Mouse (Mus musculus): ENCODE data around the gene Ppp1r15a. TPM values are rescaled to one million over a fixed set of nuclear protein-coding genes. Genes with fewer than 3 reads are reported as not detected.
"Not testable (repeated sequence)": the region's sequence is repeated elsewhere in the genome, so short reads cannot be mapped to it uniquely, and the experiment has no call there.

Ppp1r15a gene
- total and polyA plus RNA-seq, 2 experiments, result 4.3 to 14.9 TPM

DNA sequence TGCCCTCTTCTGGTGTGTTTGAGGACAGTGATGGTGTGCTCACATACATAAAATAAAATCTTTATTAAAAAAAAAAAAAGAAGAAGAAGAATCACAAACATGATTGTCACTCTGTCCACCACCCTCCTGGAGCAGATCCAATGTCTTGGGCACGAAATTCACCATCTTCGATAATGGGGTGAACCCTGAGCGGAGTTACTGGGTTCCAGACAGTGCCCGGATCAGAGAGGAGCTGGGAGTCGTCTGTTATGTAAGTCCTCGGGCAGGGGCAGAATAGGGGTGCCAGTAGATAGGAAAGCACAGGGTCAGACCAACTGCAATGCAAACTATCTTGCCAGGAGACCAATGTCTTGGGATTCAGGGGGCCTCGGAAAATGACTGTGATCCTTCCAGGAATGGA, 5.5 kb downstream of the Ppp1r15a start:
- peaks cover 11% of the 10 kb centered on the region for H3K4me1 ChIP-seq (ENCODE audit: control insufficient read depth, insufficient read depth, low read length)
- WGBS, result 93% methylated on average over 7 of the region's 7 CpGs
- no peak overlapping the region for H3K9ac ChIP-seq (ENCODE audit: low read depth, low read length)
- no peak overlapping the region for H3K4me3 ChIP-seq (ENCODE audit: insufficient read depth, low read depth, low read length)
- peaks cover 3% of the 10 kb centered on the region; the same call in 1 of the 2 replicates for H3K36me3 ChIP-seq (ENCODE audit: control insufficient read depth, insufficient read depth, low read length)
- no peak for TF ChIP-seq POLR2A (IDR thresholded peaks at IDR 0.05; ENCODE audit: extremely low read depth, insufficient read depth, low read length)
- no peak for TF ChIP-seq CTCF (IDR thresholded peaks at IDR 0.05; ENCODE audit: low read depth, low read length)
- H3K27me3 ChIP-seq (ENCODE audit: control insufficient read depth, insufficient read depth, low read length), result no peaks in the 10 kb centered on the region
- peaks cover 8% of the 10 kb centered on the region for H3K79me2 ChIP-seq (ENCODE audit: control insufficient read depth, insufficient read depth, low read length)
- no peak overlapping the region for H3K27ac ChIP-seq (replicated peaks; ENCODE audit: insufficient read depth, low read depth, low read length)
- no peak for DNase-seq (ENCODE audit: extremely low read depth, low read depth, low spot score)

DNA sequence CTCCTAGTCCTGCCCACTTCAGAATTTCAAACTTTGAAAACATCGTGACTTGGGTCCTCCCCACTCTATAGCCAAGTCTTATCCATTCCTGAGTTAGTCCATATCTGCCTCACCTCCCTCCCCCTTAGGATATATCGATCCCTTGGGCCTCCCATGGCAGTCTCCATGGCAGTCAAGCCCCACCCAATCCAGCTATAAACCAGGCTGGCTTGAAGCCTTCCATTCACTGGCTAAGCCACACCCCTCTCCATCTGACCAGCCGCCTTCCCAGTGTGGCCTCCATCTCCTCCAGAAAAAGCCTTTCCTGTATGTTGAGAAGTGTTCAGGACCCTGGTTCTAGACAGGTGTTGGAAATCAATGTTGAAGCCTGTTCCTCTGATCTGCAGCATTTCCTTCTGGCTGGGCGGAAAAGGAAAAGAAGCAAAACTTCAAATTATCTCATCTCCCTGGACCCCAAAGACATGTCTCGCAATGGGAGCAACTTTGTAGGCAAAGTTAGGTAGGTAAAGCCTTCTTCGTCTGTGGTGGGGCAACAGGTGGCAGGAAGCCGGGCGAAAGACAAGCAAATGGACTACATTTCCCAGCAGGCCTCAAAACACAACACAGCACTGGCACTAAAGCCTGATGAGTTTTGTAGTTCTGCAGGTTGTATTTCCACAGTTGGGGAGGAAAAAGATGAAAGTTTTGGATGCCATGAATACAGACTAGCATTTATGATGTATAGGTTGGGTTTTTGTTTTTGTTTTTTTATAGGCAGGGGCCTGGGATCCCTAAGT, 6.5 kb downstream of the Ppp1r15a start:
- DNase-seq (ENCODE audit: extremely low read depth, low read depth, low spot score), result no peak
- 77% methylated on average over 8 of the region's 8 CpGs for WGBS
- Histone ChIP-seq H3K9ac (ENCODE audit: low read depth, low read length) (no peak overlapping the region), H3K27ac (replicated peaks; ENCODE audit: insufficient read depth, low read depth, low read length) (no peak overlapping the region), H3K4me3 (ENCODE audit: insufficient read depth, low read depth, low read length) (no peak overlapping the region), H3K36me3 (ENCODE audit: control insufficient read depth, insufficient read depth, low read length) (peaks cover 3% of the 10 kb centered on the region; the same call in 1 of the 2 replicates), H3K27me3 (ENCODE audit: control insufficient read depth, insufficient read depth, low read length) (no peaks in the 10 kb centered on the region), H3K4me1 (ENCODE audit: control insufficient read depth, insufficient read depth, low read length) (peaks cover 6% of the 10 kb centered on the region), H3K79me2 (ENCODE audit: control insufficient read depth, insufficient read depth, low read length) (peaks cover under 1% of the 10 kb centered on the region; the same call in 1 of the 2 replicates)
- TF ChIP-seq POLR2A (IDR thresholded peaks at IDR 0.05; ENCODE audit: extremely low read depth, insufficient read depth, low read length) (no peak), CTCF (IDR thresholded peaks at IDR 0.05; ENCODE audit: low read depth, low read length) (no peak)

- WGBS, result 95% methylated on average over 16 of the region's 16 CpGs
- H3K4me3 ChIP-seq (ENCODE audit: insufficient read depth, low read depth, low read length), result no peak overlapping the region
These were observed 7.5 kb downstream of the Ppp1r15a start for GRCm38 (mm10) chr7:45518618-45519017.

DNA sequence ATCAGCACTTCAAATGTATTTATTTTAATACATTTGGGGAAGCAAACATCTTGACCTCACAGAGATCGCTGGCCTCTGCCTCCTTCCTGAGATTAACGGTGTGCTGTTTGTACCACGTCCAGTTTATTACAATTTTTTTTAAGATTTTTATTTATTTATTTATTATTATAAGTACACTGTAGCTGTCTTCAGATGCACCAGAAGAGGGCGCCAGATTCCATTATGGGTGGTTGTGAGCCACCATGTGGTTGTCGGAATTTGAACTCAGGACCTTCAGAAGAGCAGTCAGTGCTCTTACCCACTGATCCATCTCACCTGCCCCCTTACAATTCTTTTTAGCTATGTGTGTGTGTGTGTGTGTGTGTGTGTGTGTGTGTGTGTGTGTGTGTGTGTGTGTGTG, 9.2 kb downstream of the Ppp1r15a start:
- DNase-seq (ENCODE audit: extremely low read depth, low read depth, low spot score); H3K27me3 ChIP-seq (ENCODE audit: control insufficient read depth, insufficient read depth, low read length); H3K4me1 ChIP-seq (ENCODE audit: control insufficient read depth, insufficient read depth, low read length); H3K9ac ChIP-seq (ENCODE audit: low read depth, low read length); H3K27ac ChIP-seq (replicated peaks; ENCODE audit: insufficient read depth, low read depth, low read length); H3K36me3 ChIP-seq (ENCODE audit: control insufficient read depth, insufficient read depth, low read length); H3K79me2 ChIP-seq (ENCODE audit: control insufficient read depth, insufficient read depth, low read length); H3K4me3 ChIP-seq (ENCODE audit: insufficient read depth, low read depth, low read length): not testable (repeated sequence)
- WGBS, result 68% methylated on average over 5 of the region's 5 CpGs

More at GRCm38 (mm10) chr7:45518618-45519017, 7.5 kb downstream of the Ppp1r15a start:
- Histone ChIP-seq H3K9ac (ENCODE audit: low read depth, low read length) (no peak overlapping the region), H3K36me3 (ENCODE audit: control insufficient read depth, insufficient read depth, low read length) (peaks cover 3% of the 10 kb centered on the region; the same call in 1 of the 2 replicates), H3K4me1 (ENCODE audit: control insufficient read depth, insufficient read depth, low read length) (peaks cover 4% of the 10 kb centered on the region; the same call in 1 of the 2 replicates), H3K79me2 (ENCODE audit: control insufficient read depth, insufficient read depth, low read length) (no peaks in the 10 kb centered on the region), H3K27ac (replicated peaks; ENCODE audit: insufficient read depth, low read depth, low read length) (no peak overlapping the region), H3K27me3 (ENCODE audit: control insufficient read depth, insufficient read depth, low read length) (no peaks in the 10 kb centered on the region)
- TF ChIP-seq POLR2A (IDR thresholded peaks at IDR 0.05; ENCODE audit: extremely low read depth, insufficient read depth, low read length), result no peak
- no peak for DNase-seq (ENCODE audit: extremely low read depth, low read depth, low spot score)

DNA sequence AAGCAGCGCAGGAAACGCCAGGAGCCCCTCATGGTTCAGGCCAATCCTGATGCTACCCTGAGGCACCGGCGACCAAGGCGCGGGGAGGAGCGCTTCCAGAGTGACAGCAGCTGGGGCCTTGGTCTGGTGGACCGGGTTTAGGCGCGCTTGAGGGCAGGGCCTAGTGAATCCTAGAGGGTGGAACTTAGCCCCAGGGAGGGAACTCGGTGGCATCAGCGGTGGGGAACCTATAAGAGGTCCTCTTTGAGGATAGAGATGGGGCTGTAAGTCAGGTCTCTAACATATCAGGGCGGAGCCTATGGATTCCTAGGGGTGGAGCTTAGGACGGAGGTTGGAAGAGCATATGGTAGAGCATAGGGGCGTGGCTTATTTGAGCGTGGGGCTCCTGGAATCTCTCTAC, 10.6 kb downstream of the Ppp1r15a start:
- Histone ChIP-seq H3K36me3 (ENCODE audit: control insufficient read depth, insufficient read depth, low read length) (no peaks in the 10 kb centered on the region), H3K27me3 (ENCODE audit: control insufficient read depth, insufficient read depth, low read length) (no peaks in the 10 kb centered on the region), H3K4me1 (ENCODE audit: control insufficient read depth, insufficient read depth, low read length) (no peaks in the 10 kb centered on the region), H3K9ac (ENCODE audit: low read depth, low read length) (no peak overlapping the region), H3K79me2 (ENCODE audit: control insufficient read depth, insufficient read depth, low read length) (no peaks in the 10 kb centered on the region), H3K27ac (replicated peaks; ENCODE audit: insufficient read depth, low read depth, low read length) (no peak overlapping the region), H3K4me3 (ENCODE audit: insufficient read depth, low read depth, low read length) (no peak overlapping the region)
- 61% methylated on average over 16 of the region's 16 CpGs for WGBS
- no peak for DNase-seq (ENCODE audit: extremely low read depth, low read depth, low spot score)
- TF ChIP-seq POLR2A (IDR thresholded peaks at IDR 0.05; ENCODE audit: extremely low read depth, insufficient read depth, low read length) (no peak), CTCF (IDR thresholded peaks at IDR 0.05; ENCODE audit: low read depth, low read length) (no peak)

GRCm38 (mm10) chr7:45514411-45514810, 11.7 kb downstream of the Ppp1r15a start:
- H3K4me3 ChIP-seq (ENCODE audit: insufficient read depth, low read depth, low read length), result no peak overlapping the region

More at GRCm38 (mm10) chr7:45514411-45514810, 11.7 kb downstream of the Ppp1r15a start:
- no peak overlapping the region for H3K9ac ChIP-seq (ENCODE audit: low read depth, low read length)
- peaks cover 2% of the 10 kb centered on the region; the same call in 1 of the 2 replicates for H3K4me1 ChIP-seq (ENCODE audit: control insufficient read depth, insufficient read depth, low read length)
- TF ChIP-seq POLR2A (IDR thresholded peaks at IDR 0.05; ENCODE audit: extremely low read depth, insufficient read depth, low read length) (no peak), CTCF (IDR thresholded peaks at IDR 0.05; ENCODE audit: low read depth, low read length) (no peak)
- no peak overlapping the region for H3K27ac ChIP-seq (replicated peaks; ENCODE audit: insufficient read depth, low read depth, low read length)
- 95% methylated on average over 7 of the region's 7 CpGs for WGBS
- no peaks in the 10 kb centered on the region; the same call in 1 of the 2 replicates for H3K79me2 ChIP-seq (ENCODE audit: control insufficient read depth, insufficient read depth, low read length)
- no peaks in the 10 kb centered on the region for H3K27me3 ChIP-seq (ENCODE audit: control insufficient read depth, insufficient read depth, low read length)
- H3K36me3 ChIP-seq (ENCODE audit: control insufficient read depth, insufficient read depth, low read length), result no peaks in the 10 kb centered on the region
- DNase-seq (ENCODE audit: extremely low read depth, low read depth, low spot score), result no peak

All from liver, adult 2 months (tissue).